Mouse (Mus musculus): ENCODE data around the gene Clec2d.

GRCm38 (mm10) chr6:129204838-129205237, 24.4 kb downstream of the Clec2d start:
- TF ChIP-seq POLR2A (IDR thresholded peaks at IDR 0.05; ENCODE audit: insufficient read depth, low read length) = no peak
- no peak for TF ChIP-seq CTCF (IDR thresholded peaks at IDR 0.05; ENCODE audit: low read depth, low read length)

Data from ES-Bruce4 (cell line).